Mouse (Mus musculus): ENCODE measurements at regions not wholly inside any gene's neighbourhood (a gene's known extent, or its start where the extent isn't known, plus 50 kb on each side); places are given as distances from the start of the nearest gene placed in this dataset.

DNA sequence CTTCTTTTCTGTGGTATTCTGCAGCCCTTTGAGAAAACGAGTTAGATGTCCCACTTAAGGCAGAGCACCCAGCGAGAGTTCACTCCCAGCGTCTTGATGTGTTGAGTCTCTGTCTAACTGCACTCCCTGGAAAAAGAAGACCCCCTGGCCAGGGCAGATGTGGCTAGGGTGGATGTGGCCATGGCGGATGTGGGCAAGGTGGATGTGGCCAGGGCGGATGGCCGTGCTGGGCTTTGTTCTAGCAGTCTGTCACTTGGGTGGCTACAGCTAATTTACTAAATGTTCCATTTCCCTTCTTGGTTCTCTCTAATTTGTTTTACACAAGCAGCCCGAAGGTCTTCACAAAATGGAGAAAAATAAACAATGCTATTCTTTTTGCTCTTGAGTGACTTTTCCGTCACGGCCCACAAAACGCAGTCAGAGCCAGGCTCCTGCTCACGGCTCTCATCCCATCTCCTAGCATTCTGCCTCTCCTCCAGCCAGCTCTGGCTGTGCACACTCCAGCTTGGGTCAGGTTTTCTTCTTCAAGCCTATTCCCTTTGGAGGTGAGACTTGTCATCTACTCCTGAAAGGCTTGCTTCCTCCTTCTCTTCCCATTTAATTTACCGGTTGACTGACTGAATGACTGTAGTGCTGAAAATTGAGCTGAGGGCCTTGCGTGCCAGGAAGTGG, 173.4 kb upstream of the Ccdc122 start:
- DNase-seq, result no peak

DNA sequence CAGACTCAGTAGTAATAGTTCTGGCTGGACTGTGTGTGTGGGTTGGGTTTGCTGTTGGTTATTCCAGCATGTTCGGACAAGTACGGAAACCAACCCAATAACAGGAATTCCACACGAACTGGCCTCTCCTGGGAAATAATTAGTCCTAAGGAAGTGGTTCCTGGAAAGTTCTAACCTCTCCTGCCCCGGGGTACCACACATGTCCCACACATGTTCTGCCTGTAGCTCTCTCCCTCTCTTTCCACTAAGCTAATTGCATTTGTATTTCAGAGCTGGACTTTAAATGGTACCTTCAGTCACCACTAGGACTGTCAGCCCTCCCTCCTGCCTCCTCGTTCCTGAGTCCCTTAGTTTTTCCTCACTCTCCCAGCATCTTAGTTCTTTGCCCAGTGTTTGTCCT, 178.2 kb upstream of the Ccdc122 start:
- no peak for DNase-seq

DNA sequence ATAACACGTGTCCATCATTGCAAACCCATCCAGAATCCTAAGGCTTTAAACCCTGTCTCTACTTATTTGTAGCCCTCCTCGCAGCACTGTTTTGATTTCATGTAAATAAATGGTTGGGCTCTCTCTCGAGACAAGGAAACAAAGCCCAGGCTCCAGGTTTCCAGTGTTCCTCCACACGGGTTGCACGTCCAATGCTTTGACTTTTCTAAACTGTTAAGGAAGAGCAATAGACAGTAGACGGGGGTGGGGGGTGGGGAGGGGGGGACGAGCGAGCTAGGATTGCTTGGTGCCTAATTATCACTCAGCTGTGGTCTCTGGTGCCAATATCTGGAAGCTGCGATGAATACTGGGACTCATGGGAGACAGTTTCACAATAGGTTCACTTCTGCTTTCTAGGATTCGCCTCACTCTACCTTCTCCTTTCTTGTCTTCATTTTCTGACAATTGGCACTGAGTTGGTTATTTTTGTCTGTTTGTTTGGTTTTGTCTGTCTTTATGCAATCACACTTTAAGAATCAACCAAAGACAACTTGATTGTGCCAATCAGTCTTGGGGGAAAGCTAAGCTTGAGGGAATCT, 179.3 kb upstream of the Ccdc122 start:
- DNase-seq, result no peak

DNA sequence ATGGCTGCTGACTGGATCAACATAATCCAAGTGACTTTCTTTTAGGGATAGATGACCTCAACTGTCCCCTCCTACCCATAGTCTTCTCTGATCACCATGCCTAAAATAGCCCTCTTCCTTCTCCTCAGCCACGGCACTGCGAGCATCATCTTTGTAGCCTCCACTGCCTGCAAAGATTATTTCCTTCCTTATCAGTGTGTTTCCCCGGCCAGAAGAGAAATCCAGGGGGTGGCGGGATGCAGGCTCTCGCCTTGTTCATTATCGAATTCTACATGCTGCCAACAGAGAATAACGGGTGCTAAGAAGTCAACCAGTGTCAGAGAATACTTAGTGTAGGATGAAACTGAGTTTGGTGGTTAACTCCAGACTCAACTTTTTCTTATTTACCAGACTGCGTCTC, 180.0 kb upstream of the Ccdc122 start:
- DNase-seq, result no peak

DNA sequence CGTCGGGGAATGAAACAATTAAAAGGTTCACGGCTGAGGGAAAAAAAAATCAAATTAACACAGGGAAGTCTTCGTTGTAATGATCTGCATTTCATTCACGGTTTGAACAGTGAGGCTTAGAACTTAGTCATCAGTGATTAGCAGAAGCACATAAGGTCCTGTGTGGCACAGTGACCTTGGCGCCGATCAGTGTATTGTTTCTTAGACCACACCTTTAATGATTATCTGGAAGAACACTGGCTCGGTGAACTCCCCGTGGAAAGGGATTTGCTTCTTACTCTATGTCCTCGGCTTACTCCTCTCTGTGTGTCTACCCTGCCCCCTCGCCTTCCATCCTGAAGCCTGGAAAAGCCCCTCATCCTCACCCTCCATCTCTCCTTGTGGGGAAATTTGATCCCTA, 181.6 kb upstream of the Ccdc122 start:
- DNase-seq, result no peak

DNA sequence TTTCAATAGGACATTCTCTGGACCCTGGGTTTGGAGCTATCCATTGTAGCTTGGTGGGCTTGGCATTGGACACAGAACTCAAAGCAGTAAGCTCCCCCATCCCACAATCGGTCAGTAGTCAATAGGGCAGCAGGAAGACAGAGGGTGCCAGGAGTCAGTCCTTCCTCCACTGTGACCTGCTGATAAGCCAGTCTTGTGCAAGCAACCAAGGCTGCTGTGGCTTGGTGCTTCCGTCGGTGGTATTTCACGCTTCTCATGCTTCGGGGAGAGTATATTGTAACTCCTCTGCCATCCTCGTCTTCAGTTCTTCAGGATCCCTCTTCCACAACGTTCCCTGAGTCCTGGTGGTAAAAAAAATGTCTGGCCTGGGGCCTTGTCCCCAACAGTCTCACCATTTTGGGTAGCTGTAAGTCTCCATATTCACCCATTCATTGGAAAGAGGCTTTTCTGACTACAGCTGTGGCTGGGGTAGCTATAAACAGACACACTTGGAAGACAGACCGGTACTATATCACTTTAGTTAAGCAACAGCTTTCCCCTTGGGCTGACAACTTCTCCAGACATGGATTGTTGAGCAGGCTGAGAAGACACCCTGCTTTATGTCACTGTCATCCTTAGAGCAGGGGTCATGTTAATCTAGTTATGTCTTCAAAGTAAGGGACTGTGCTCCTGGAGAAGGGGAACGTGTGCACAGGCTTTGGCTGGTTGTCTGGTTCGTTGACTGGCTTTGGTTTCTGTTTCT, 184.9 kb upstream of the Ccdc122 start:
- no peak for DNase-seq

DNA sequence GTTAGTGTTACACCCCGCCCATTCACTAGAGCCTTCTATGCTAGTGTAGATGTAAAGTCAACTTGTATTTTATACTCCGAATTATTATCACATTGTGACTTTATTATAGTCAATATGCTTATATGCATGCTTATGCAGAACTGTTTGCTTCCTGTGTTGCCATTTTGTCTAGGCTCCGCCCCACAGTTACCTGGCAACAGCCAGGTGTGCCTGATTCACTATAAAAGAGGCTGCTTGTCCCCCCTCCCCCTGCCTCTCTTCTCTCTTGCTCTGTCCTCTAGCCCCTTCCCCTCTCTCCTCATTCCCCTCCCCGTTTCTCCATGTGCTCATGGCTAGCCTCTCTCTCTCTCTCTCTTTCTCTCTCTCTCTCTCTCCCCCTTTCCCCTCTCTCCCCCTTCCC, 185.9 kb upstream of the Ccdc122 start:
- DNase-seq, result no peak

DNA sequence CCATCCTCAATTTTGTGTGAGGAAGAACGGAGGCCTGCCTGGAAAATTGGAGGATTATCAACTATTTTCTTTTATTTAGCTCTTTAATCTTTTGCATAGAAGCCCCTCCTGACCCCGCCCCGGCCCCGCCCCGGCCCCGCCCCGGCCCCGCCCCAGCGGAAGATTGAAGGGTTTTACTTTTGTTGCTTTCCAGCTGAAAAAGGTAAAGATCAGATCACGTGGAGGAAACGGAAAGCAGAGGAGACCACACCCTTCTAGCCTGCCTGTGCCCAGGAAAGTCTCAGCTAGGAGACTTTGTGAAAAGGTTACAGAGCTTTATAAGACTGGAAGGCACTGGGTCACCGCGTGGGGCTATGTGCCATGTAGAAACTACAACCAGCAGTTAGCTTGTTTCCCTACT, 186.5 kb upstream of the Ccdc122 start:
- DNase-seq, result no peak

DNA sequence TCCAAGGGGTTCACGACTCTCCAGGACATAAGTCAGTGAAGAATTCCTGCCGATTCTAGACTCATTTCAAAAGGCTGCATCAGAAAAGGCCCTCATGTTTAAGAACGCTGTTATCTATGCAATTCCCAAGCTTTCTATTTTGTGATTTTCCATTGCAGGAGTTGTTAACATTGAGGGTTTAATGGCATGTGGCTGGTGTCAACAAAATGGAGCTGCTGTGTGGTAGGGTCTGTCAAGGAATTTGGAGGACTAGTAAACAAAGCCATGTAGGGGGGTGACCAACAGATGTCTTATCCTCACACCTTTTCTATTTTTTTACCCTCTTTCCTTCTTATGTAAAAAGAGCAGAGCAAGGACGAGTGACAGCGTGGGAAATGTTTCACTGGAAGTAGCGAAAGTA, 186.9 kb upstream of the Ccdc122 start:
- no peak for DNase-seq

DNA sequence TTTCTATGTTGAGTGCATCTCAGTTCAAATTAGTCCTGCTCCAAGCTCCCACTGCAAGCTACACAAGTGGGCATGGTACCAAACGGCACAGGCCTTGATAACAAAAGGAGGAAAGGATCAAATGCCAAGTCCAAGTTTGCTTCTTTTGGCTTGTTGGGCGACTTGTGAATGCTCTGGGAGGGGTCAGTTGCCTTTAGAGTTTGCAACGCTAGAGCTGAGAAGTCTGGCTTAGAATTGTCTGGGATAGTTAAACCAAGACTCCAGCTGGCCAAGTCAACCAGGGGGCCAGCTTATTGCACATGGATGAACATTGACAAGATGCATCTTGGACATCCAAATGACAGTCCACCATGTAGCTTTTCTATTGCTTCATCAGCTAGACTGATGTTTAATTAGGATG, 187.5 kb upstream of the Ccdc122 start:
- peak; percentile 48 for DNase-seq

DNA sequence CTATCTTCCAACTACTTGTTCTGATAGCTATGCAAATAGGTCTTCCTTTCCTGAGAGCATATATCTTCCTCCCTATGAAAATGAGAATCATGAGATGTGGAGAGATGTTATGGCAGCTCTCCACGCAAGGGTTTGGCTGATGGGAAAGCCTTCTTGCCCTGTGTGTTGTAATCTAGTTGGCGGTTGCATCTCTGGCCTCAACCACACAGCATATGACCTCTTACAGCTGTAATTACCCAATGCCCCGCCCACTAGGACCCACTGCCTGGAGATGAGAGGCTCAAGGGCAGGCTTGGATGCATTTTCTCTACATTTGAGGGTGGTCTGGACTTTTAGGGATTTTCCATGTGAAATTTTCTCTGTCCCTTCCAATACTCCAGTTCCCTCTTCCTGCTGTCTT, 190.9 kb upstream of the Ccdc122 start:
- peak; percentile 46 for DNase-seq

DNA sequence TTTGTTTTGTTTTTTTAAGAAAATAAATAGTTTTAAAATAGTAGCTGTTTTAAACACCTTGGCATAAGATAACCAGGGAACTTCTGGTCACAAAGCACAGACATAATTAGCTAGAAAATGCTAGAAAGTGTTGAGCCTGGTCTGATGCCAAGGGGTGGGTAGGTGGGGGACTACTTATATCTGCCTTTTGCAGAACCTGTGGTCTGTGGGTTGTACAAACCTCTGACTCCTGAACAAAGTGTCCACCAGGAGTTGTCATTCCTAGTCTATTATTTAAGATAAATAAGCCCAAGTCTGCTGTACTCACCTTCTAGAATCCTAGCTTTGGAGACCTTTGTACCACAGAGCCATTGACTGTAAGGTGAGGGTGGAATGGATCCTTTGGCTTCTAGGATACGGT, 191.9 kb upstream of the Ccdc122 start:
- no peak for DNase-seq

DNA sequence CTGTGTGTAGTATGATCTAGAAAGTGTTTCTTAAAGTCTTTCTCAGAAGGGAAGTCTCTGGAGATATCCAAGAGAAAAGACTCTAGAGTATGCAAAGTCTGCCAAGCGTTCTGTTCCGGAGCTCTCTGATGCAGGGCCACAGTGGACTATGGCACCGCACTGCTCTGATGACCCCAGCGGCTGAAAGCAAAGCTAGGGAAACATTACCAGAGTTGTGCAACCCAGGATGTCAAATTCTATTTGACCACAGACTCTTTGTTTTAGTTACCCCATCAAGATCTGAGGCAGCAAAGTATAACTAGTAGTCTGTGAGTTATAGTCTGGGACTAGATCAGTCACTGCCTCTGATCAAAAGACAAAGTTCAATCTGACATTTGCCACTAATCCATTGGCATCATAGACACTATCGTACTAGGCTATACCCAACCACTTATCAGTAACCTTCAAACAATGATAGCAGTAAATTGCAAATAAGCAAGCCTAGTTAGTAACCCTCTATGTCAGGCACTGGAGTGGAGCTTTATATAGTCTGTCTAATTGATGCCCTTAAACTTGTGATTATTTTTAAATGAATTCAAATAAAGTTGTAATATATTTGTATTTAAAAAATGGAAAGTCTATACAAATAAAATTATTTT, 198.9 kb upstream of the Ccdc122 start:
- no peak for DNase-seq

DNA sequence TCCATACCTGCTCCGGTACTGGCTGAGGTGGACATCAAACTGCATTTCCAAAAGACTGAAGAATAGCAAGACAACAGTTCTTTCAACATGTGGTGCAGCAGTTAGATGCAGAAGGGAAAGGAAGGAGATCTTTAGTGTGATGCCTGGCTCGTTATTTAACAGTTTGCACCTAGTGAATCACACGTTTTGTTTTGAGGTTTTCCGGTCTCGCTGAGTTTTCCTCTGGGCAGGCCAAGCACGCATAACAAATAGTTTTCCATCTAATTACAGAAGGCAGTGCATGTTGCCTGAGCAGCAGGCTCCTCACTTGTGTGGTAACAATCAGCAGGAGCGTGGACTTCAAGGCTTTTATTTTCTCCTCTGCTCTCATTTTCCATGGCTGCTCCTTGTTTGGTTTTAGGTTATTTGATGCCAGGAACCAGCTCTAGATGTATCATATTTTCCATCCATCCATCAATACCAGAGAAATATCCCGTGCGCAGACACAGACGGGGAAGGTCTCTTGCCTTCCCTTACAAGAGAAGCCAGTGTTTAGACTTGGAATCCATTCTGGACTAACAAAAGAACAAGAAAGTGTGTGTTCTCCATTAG, 199.6 kb upstream of the Ccdc122 start:
- DNase-seq, result no peak

DNA sequence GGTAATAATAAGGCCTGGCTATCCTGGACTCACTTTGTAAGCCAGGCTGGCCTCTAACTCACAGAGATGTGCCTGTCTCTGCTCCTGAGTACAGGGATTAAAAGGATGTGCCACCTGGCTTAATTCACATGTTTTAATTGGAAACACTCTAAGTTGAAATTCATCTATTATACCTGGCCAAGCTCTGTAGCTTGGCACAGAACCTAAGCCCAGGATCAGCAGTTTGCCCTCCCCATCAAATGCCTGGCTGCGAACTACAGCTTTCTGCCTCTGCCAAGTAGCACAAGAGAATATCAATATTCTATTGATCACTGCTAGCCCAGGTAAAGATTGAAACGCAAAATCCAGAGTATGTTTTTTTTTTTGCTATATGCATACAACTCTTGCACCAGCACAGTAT, 200.3 kb upstream of the Ccdc122 start:
- DNase-seq, result no peak

DNA sequence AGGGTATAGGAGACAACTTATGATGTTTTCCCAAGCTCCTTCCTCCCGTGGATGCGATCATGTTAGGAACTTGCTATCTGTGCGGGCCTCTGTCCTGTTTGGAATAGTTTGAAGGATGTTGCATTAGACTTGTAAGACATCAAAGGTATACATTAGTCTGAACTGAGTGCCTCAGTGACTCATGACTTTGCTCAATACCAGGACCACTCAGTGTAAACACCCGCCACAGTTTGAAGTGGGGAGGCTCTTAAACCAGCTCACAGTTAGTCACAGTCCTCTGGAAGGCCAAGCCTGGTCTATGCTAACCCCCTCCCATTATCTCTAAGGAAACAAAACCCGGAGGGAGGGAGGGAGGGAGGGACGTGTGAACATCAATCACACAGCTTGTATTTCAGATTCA, 202.5 kb upstream of the Ccdc122 start:
- DNase-seq, result no peak

DNA sequence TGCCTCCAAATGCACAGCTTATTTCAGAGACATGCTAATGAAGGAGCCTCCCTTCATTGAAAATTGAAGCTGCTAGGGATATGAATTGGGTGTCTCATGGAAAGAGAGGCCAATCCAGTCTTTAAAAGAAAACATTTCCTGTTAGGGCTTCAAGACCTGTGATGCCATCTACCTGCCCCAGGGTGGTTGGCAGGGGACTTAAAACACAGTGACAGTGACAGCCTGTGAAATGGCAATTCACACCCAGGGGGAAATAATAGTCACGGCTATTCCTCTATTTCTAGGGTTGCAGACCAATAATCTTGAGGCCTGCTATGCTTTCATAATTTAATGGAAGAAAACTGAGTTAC, 207.4 kb upstream of the Ccdc122 start:
- DNase-seq, result no peak

DNA sequence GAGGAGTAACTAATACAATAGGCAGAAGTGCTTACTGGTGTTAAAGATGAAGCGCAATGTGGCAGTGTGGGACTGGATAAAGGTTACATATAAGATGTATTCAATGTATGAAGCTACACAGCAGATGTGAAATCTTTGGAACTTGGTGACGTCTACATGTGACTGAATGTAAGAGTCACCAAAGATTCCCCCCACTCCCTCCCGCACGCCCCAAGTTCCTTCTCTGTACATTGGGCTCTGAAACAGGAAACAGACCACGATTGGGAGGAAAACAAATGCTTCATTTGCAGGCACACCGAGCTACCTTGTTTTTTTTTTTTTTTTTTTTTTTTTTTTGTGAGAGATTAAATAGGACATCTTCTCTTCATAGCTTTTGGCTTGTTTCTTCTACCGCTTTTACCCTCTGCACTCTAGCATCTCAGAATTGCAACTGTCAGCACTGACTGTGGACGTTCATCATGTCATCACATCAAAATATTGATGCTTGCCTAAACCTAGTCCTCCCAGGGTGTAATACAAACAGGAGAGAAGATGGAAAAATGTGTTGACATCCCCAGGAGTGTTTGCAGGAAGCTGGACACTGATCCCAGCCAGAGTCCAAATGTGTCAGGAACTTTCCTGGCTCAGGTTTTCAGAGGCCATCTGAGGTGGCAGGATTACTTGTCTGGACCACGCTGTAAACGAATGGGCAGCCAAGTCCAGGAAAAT, 208.0 kb upstream of the Ccdc122 start:
- DNase-seq, result no peak

DNA sequence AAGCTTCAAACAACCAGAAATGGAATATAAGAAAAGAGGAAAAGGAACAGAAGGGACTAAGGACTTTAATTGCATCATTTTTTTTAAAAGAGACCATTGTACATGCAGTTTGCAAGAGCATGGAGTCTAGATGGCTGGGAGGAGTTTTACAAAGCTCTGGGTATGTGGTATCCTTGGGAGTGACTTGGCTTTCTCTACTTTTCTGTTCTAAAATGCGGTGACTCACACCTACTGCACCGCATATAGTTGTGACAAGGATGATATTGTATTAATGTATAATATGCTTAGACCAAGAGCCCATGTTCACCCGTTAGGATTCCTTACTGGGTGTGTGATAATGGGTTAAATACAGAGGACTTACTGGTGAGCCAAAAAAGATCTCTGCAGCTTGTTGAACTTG, 212.5 kb upstream of the Ccdc122 start:
- no peak for DNase-seq

DNA sequence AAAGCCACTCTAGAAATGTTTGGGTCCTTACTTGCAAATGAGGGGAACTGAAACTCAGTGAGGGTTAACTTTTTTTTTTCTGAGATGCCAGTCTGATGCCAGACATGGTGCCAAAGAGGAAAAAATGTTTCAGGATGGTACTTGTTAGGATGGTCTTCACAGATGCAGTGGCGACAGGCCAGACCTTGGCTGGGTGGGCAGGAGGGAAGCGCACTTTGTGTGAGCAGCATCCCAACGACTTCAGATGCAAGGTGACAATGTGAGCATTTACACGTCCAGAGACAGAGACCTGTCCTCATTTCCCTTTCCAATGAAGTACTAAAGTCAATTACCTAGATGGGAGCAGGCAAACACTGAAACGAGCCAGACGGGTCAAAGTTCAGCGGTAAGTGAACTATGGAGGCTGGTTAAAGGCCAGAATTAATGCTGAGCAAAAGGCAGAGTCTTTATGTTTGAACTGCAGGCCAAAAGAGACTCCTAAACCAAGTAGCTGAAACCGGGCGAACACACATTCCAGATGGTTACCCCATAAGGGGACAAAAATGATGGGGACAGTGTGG, 213.7 kb upstream of the Ccdc122 start:
- DNase-seq, result no peak

DNA sequence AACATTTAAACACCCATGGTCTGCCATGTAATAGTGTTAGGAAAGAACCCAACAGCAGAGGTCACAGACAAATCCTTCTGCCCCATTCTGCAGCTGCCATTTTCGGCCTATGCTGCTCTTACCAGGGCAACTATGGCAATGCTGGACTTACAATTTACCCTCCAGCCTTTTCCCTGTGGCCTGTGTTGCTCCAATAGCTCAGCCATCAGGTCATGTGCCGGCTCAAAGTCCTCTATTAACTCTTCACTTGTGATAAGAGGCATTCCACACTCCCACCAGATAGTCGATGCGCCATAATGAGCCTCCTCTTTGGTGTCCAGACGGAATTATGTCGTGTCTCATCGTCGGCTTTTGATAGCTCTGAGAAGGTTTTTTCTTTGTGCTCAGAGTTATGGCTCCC, 214.7 kb upstream of the Ccdc122 start:
- no peak for DNase-seq

DNA sequence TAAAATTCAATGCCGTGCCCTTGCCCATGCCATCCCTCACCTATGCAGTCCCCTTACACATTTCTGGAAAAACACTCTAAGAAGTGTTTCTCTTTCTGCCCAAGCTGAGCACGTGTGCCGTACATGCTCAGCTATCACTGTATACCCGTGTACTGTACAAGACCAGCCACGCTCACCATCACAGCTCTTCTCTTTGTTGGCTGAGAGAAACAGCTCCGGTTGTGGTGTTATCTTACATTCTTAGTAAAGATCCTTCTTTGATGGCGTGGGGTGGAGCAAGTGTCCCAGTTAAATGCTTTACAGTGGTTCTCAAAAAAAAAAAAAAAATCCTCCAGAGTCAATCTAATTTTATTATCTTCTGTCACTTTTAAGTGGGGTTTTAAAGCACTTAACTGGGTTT, 215.1 kb upstream of the Ccdc122 start:
- DNase-seq, result no peak

DNA sequence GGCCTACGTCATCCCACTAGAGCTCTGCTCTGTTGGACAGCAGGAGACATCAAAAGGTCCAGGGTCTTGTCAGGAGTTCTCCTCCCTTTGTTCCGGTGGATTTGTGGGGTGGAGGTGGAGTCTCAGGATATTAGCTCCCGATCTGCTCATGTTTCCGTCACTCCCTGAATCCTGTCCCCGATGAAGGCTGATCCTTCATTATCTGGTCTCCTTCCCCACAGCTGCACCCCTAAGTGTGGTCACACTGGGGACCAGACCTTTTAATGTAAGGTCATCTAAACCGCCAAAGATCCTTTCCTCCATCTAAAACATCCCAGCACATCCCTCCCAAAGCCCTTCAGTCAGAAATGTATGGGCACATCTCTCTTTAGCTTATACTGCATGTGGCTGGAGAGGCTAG, 215.6 kb upstream of the Ccdc122 start:
- no peak for DNase-seq

Data from lung, postnatal 36 days (tissue).